Mouse (Mus musculus): ENCODE data around the gene Ralgds.

- TF ChIP-seq CTCF (IDR thresholded peaks at IDR 0.05; ENCODE audit: insufficient read depth, low read depth, low read length) (no peak), POLR2A (IDR thresholded peaks at IDR 0.05; ENCODE audit: insufficient read depth, low read depth, low read length) (no peak)
These were observed 22.3 kb downstream of the Ralgds start for GRCm38 (mm10) chr2:28535263-28535540.
